Mouse (Mus musculus) frontal cortex, adult 2 months (tissue): ENCODE measurements at regions not wholly inside any gene's neighbourhood (a gene's known extent, or its start where the extent isn't known, plus 50 kb on each side); places are given as distances from the start of the nearest gene placed in this dataset.

Experiments
- DNase-seq, 2 experiments: peaks; one replicate each; pipeline ENCODE4 v3.0.0; 2022; ENCODE audit warnings: low spot score in 1 of 2; ENCODE audit errors: extremely low spot score in 1 of 2

- peak in 1 of 2 experiments; percentile 1 for DNase-seq
Observed at GRCm38 (mm10) chr7:93646658-93647057, 567.0 kb downstream of the Fam181b start.

GRCm38 (mm10) chr7:93665805-93666204, 586.1 kb downstream of the Fam181b start:
- DNase-seq: peak in 1 of 2 experiments; percentile 1

GRCm38 (mm10) chr7:93671827-93672226, 592.2 kb downstream of the Fam181b start:
- peak in 1 of 2 experiments; percentile 0 for DNase-seq

GRCm38 (mm10) chr7:93672496-93672895, 592.8 kb downstream of the Fam181b start:
- DNase-seq: no peak
